21 mouse cellular contexts compared by ENCODE assay signal in the genomic region with DNA sequence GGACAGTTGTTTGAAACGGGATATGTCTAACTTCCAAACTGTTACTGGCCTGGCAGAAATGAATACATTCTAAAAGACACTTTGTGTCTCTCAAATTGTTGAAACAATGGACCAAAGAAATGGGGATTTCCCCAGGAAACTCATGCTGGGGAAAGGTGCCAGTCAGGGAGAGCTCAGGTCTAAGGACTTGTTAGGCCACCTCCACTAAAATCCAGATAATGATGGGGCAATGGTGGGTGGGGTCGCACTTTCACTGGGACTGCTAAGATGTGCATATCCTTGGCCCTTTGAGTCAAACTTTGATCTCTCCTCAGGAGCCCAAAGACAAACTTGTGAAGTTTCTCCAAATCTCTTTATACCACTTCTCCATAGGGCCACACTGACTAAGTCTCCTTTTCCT.
"Had no signal": no experiment of that assay in that cellular context is flagged by ENCODE, and none has a peak within 500 bp of the region (broad histone marks: within the 10 kb centered on the region; RNA-seq: fewer than 3 reads in every experiment).

No protein-coding gene starts in this region.

- H3K9me3 ChIP-seq: kidney, embryonic 15.5 days; limb, embryonic 15.5 days; midbrain, embryonic 12.5 days; midbrain, embryonic 15.5 days; neural tube, embryonic 12.5 days; neural tube, embryonic 15.5 days had no signal

- H3K27ac ChIP-seq: kidney, embryonic 15.5 days; left cerebral cortex, adult 2 months; limb, embryonic 12.5 days; limb, embryonic 15.5 days; liver, embryonic 14.5 days; macrophage; midbrain, embryonic 12.5 days; midbrain, embryonic 15.5 days; neural tube, embryonic 12.5 days; neural tube, embryonic 15.5 days had no signal

- H3K9ac ChIP-seq: kidney, embryonic 15.5 days; limb, embryonic 12.5 days; limb, embryonic 15.5 days; liver, embryonic 14.5 days; liver, postnatal 0 days; lung, embryonic 14.5 days; midbrain, embryonic 12.5 days; midbrain, embryonic 15.5 days; neural tube, embryonic 12.5 days; neural tube, embryonic 15.5 days had no signal

- DNase-seq: kidney, adult 11 months; kidney, postnatal 36 days; layer of hippocampus, postnatal 36 days; left cerebral cortex, postnatal 4 days; liver, postnatal 0 days; lung, embryonic 14.5 days; retina, postnatal 1 day; thymus, adult 18-20 months; thymus, postnatal 4 days had no signal

- H3K36me3 ChIP-seq: kidney, embryonic 15.5 days; limb, embryonic 12.5 days; limb, embryonic 15.5 days; midbrain, embryonic 12.5 days; midbrain, embryonic 15.5 days; neural tube, embryonic 12.5 days; neural tube, embryonic 15.5 days had no signal

- H3K27me3 ChIP-seq: kidney, embryonic 15.5 days; limb, embryonic 12.5 days; limb, embryonic 15.5 days; midbrain, embryonic 12.5 days; midbrain, embryonic 15.5 days; neural tube, embryonic 12.5 days had no signal

- H3K4me3 ChIP-seq: kidney, embryonic 15.5 days; left cerebral cortex, adult 2 months; limb, embryonic 12.5 days; limb, embryonic 15.5 days; midbrain, embryonic 12.5 days; midbrain, embryonic 15.5 days; neural tube, embryonic 12.5 days; neural tube, embryonic 15.5 days had no signal

- H3K4me1 ChIP-seq: kidney, embryonic 15.5 days; limb, embryonic 15.5 days; midbrain, embryonic 12.5 days; midbrain, embryonic 15.5 days; neural tube, embryonic 12.5 days; neural tube, embryonic 15.5 days had no signal

- ATAC-seq: liver, postnatal 0 days; lung, postnatal 0 days; midbrain, embryonic 15.5 days had no signal

- H3K4me2 ChIP-seq: kidney, embryonic 15.5 days; limb, embryonic 12.5 days; limb, embryonic 15.5 days; liver, embryonic 11.5 days; lung, embryonic 14.5 days; midbrain, embryonic 12.5 days; midbrain, embryonic 15.5 days; neural tube, embryonic 12.5 days; neural tube, embryonic 15.5 days had no signal
